Mouse (Mus musculus): ENCODE data around the gene Mob3b. TPM values are rescaled to one million over a fixed set of nuclear protein-coding genes. Genes with fewer than 3 reads are reported as not detected.

Mob3b gene
- polyA plus RNA-seq (2014; fragmentation: Nextera tagmentation; extraction: Ambion mirVana), result 9.1 and 9.3 TPM in 2 replicates

GRCm38 (mm10) chr4:35156751-35157611, at the start of gene Mob3b:
Gene Mob3b (minus strand): TSS chr4:35157484.
- Histone ChIP-seq H3K27me3 (ENCODE audit: control insufficient read depth, insufficient read depth, low read length) (no peaks in the 10 kb centered on the region), H3K4me1 (ENCODE audit: control insufficient read depth, insufficient read depth, low read length) (peaks cover 10% of the 10 kb centered on the region; the same call in 1 of the 2 replicates), H3K36me3 (ENCODE audit: control insufficient read depth, insufficient read depth, low read length) (no peaks in the 10 kb centered on the region), H3K27ac (ENCODE audit: low read depth, low read length) (peak within 1 kb of the TSS; percentile 74), H3K4me3 (ENCODE audit: low read depth, low read length) (peak within 1 kb of the TSS; percentile 62), H3K9ac (ENCODE audit: low read length) (peak within 1 kb of the TSS; percentile 75), H3K9me3 (ENCODE audit: control insufficient read depth, low read length) (no peaks in the 10 kb centered on the region), H3K4me2 (ENCODE audit: low read depth) (peak within 1 kb of the TSS; percentile 87)
- DNase-seq (ENCODE audit: low spot score), result peak; percentile 91
- peak; percentile 77 for ATAC-seq (ENCODE audit: insufficient read depth, low FRiP score, low TSS enrichment)
- WGBS, result under 1% methylated on average over 50 of the region's 50 CpGs

- Histone ChIP-seq H3K4me1 (ENCODE audit: control insufficient read depth, insufficient read depth, low read length) (no peaks in the 10 kb centered on the region), H3K27ac (ENCODE audit: low read depth, low read length) (no peak overlapping the region), H3K9ac (ENCODE audit: low read length) (no peak overlapping the region), H3K27me3 (ENCODE audit: control insufficient read depth, insufficient read depth, low read length) (no peaks in the 10 kb centered on the region), H3K36me3 (ENCODE audit: control insufficient read depth, insufficient read depth, low read length) (no peaks in the 10 kb centered on the region), H3K4me2 (ENCODE audit: low read depth) (no peak overlapping the region), H3K9me3 (ENCODE audit: control insufficient read depth, low read length) (no peaks in the 10 kb centered on the region), H3K4me3 (ENCODE audit: low read depth, low read length) (no peak overlapping the region)
- no peak for ATAC-seq (ENCODE audit: insufficient read depth, low FRiP score, low TSS enrichment)
- no peak for DNase-seq (ENCODE audit: low spot score)
- WGBS, result 65% methylated on average over 7 of the region's 7 CpGs
These were observed 47.4 kb upstream of the Mob3b start for GRCm38 (mm10) chr4:35204659-35205058.

DNA sequence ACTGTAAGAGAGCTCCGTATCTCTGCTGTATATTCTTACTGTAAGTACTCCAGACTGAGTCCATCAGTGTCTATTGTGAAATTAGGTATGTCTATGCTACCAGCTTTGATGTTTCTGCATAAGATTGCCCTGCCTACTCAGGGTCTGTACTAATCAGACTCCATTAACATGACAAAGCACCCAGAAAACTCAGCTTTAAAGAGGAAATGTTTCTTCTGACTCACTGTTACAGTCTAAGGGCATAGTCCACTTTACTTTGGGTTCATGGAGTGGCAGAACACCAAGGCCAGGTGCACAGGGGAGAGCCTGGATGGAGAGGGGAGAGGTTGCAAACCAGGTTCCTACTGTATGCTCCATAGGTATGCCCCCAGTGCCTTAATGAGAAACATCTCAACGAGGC, 46.4 kb upstream of the Mob3b start:
- DNase-seq (ENCODE audit: low spot score) (no peak), ATAC-seq (ENCODE audit: insufficient read depth, low FRiP score, low TSS enrichment) (no peak)
- 90% methylated on average over 2 of the region's 2 CpGs for WGBS
- H3K27me3 ChIP-seq (ENCODE audit: control insufficient read depth, insufficient read depth, low read length), result no peaks in the 10 kb centered on the region
- no peak overlapping the region for H3K4me2 ChIP-seq (ENCODE audit: low read depth)
- no peaks in the 10 kb centered on the region for H3K9me3 ChIP-seq (ENCODE audit: control insufficient read depth, low read length)
- H3K36me3 ChIP-seq (ENCODE audit: control insufficient read depth, insufficient read depth, low read length), result no peaks in the 10 kb centered on the region
- H3K4me1 ChIP-seq (ENCODE audit: control insufficient read depth, insufficient read depth, low read length), result no peaks in the 10 kb centered on the region
- no peak overlapping the region for H3K9ac ChIP-seq (ENCODE audit: low read length)
- H3K27ac ChIP-seq (ENCODE audit: low read depth, low read length), result no peak overlapping the region
- H3K4me3 ChIP-seq (ENCODE audit: low read depth, low read length), result no peak overlapping the region

DNA sequence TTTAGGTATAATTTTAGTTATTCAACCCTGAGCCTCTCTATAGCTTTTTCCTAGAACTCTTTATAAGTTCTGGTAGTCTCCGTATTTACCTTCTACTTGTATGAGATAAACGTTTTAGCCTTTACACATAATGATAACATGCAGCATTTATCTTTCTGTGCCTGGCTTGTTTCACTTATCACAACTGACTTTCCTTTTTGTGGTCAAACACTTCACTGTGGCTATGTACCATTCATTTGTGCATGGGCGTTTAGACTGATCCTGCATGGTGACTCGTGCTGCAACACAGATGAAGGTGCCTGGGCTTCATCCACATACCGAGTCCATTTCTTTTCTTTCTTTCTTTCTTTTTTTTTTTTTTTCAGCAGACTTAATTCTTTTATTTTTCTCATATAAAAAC, 44.4 kb upstream of the Mob3b start:
- no peak for ATAC-seq (ENCODE audit: insufficient read depth, low FRiP score, low TSS enrichment)
- H3K9me3 ChIP-seq (ENCODE audit: control insufficient read depth, low read length), result no peaks in the 10 kb centered on the region
- no peaks in the 10 kb centered on the region for H3K36me3 ChIP-seq (ENCODE audit: control insufficient read depth, insufficient read depth, low read length)
- no peaks in the 10 kb centered on the region for H3K4me1 ChIP-seq (ENCODE audit: control insufficient read depth, insufficient read depth, low read length)
- H3K27ac ChIP-seq (ENCODE audit: low read depth, low read length), result no peak overlapping the region
- H3K27me3 ChIP-seq (ENCODE audit: control insufficient read depth, insufficient read depth, low read length), result no peaks in the 10 kb centered on the region
- DNase-seq (ENCODE audit: low spot score), result no peak
- no peak overlapping the region for H3K9ac ChIP-seq (ENCODE audit: low read length)
- 90% methylated on average over 5 of the region's 5 CpGs for whole genome bisulfite sequencing
- H3K4me2 ChIP-seq (ENCODE audit: low read depth), result no peak overlapping the region
- H3K4me3 ChIP-seq (ENCODE audit: low read depth, low read length), result no peak overlapping the region

GRCm38 (mm10) chr4:35192725-35193124, 35.4 kb upstream of the Mob3b start:
- 34% methylated on average over 7 of the region's 7 CpGs for WGBS
- Histone ChIP-seq H3K4me1 (ENCODE audit: control insufficient read depth, insufficient read depth, low read length) (no peaks in the 10 kb centered on the region), H3K27me3 (ENCODE audit: control insufficient read depth, insufficient read depth, low read length) (no peaks in the 10 kb centered on the region), H3K9ac (ENCODE audit: low read length) (no peak overlapping the region), H3K36me3 (ENCODE audit: control insufficient read depth, insufficient read depth, low read length) (no peaks in the 10 kb centered on the region), H3K9me3 (ENCODE audit: control insufficient read depth, low read length) (no peaks in the 10 kb centered on the region), H3K4me2 (ENCODE audit: low read depth) (no peak overlapping the region), H3K27ac (ENCODE audit: low read depth, low read length) (no peak overlapping the region), H3K4me3 (ENCODE audit: low read depth, low read length) (no peak overlapping the region)
- ATAC-seq (ENCODE audit: insufficient read depth, low FRiP score, low TSS enrichment) (no peak), DNase-seq (ENCODE audit: low spot score) (no peak)

- Histone ChIP-seq H3K27ac (ENCODE audit: low read depth, low read length) (no peak overlapping the region), H3K9me3 (ENCODE audit: control insufficient read depth, low read length) (no peaks in the 10 kb centered on the region), H3K27me3 (ENCODE audit: control insufficient read depth, insufficient read depth, low read length) (no peaks in the 10 kb centered on the region), H3K4me2 (ENCODE audit: low read depth) (no peak overlapping the region), H3K9ac (ENCODE audit: low read length) (no peak overlapping the region), H3K4me3 (ENCODE audit: low read depth, low read length) (no peak overlapping the region), H3K36me3 (ENCODE audit: control insufficient read depth, insufficient read depth, low read length) (no peaks in the 10 kb centered on the region), H3K4me1 (ENCODE audit: control insufficient read depth, insufficient read depth, low read length) (no peaks in the 10 kb centered on the region)
- 83% methylated on average over 5 of the region's 5 CpGs for WGBS
- DNase-seq (ENCODE audit: low spot score) (no peak), ATAC-seq (ENCODE audit: insufficient read depth, low FRiP score, low TSS enrichment) (no peak)
These were observed 32.5 kb upstream of the Mob3b start for GRCm38 (mm10) chr4:35189794-35190193.

DNA sequence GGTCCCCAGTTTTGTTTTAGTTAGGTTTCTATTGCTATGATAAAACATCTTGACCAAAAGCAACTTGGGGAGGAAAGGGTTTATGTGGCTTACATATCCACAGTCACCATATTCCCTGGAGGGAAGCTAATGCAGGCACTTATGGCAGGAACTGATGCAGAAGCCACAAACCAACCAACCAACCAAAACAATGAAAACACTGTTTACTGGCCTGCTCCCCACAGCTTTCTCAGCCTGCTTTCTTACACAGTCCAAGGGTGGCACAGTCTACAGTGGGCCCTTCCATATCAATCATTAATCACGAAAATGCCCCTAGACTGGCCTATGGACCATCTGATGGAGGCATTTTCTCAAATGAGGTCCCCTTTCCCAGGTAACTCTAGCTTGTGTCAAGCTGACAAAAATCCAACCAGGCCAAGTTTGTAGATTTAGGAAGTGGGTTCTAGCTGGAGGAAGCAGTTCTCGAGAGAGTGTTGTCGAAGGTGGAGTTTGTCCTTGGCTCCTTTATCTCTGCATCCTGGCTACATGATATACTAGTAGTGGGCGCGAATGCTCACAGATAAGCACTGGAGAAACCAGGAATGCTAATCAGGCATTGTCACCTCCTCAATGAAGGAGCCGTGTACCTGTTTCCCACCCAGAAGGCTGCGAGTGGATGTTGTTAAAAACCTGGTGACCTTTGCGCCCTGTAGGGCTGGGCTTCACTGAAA, 30.5 kb upstream of the Mob3b start:
- Histone ChIP-seq H3K9me3 (ENCODE audit: control insufficient read depth, low read length) (no peaks in the 10 kb centered on the region), H3K4me3 (ENCODE audit: low read depth, low read length) (no peak overlapping the region), H3K9ac (ENCODE audit: low read length) (no peak overlapping the region), H3K4me1 (ENCODE audit: control insufficient read depth, insufficient read depth, low read length) (no peaks in the 10 kb centered on the region), H3K36me3 (ENCODE audit: control insufficient read depth, insufficient read depth, low read length) (no peaks in the 10 kb centered on the region), H3K27ac (ENCODE audit: low read depth, low read length) (no peak overlapping the region), H3K4me2 (ENCODE audit: low read depth) (no peak overlapping the region), H3K27me3 (ENCODE audit: control insufficient read depth, insufficient read depth, low read length) (no peaks in the 10 kb centered on the region)
- ATAC-seq (ENCODE audit: insufficient read depth, low FRiP score, low TSS enrichment) (no peak), DNase-seq (ENCODE audit: low spot score) (no peak)
- 92% methylated on average over 8 of the region's 8 CpGs for WGBS

DNA sequence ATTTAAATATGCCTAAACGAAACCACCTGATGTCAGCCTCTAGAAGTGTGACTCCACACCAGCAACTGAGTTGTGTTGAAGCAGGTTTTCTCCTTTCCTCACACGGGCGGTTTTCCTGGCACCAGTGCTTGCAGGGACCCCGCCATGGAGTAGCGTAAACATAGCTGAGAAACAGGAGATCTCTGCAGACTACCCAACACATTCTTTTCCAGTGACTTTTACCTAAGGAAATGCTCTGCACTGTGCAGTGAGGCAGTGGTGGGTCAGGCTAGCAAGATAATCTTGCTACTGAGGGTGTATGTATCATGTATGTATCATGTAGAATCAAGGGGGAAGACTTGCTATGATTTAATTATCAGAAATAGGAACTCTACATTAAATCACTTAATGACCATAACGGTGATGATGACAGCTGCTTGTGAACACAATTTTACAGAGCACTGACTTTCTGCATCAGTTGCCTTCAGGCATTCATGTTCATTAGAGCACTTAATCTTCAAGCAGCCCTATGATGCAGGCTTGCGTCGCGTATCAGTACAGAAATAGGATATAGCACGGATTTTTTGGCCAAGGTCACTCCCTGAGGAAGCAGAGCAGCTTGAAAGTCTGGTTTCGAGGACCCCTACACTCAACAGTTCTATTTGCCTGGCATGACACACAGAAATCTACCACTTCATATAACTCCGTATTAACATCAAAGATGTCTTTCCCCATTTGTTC, 20.8 kb upstream of the Mob3b start:
- 82% methylated on average over 12 of the region's 12 CpGs for WGBS
- no peak for DNase-seq (ENCODE audit: low spot score)

More for the DNA sequence above, 20.8 kb upstream of the Mob3b start:
- H3K4me1 ChIP-seq (ENCODE audit: control insufficient read depth, insufficient read depth, low read length), result no peaks in the 10 kb centered on the region
- no peak overlapping the region for H3K4me3 ChIP-seq (ENCODE audit: low read depth, low read length)
- ATAC-seq (ENCODE audit: insufficient read depth, low FRiP score, low TSS enrichment), result no peak
- H3K9ac ChIP-seq (ENCODE audit: low read length), result no peak overlapping the region
- no peak overlapping the region for H3K4me2 ChIP-seq (ENCODE audit: low read depth)
- no peak overlapping the region for H3K27ac ChIP-seq (ENCODE audit: low read depth, low read length)
- H3K36me3 ChIP-seq (ENCODE audit: control insufficient read depth, insufficient read depth, low read length), result no peaks in the 10 kb centered on the region
- H3K9me3 ChIP-seq (ENCODE audit: control insufficient read depth, low read length), result no peaks in the 10 kb centered on the region
- H3K27me3 ChIP-seq (ENCODE audit: control insufficient read depth, insufficient read depth, low read length), result no peaks in the 10 kb centered on the region

Data from neural tube, embryonic 11.5 days (tissue).